Mouse (Mus musculus) retina, postnatal 1 day (tissue): ENCODE data around the gene 5730455P16Rik.
"Not testable (repeated sequence)": the region's sequence is repeated elsewhere in the genome, so short reads cannot be mapped to it uniquely, and the experiment has no call there.

Experiments
- DNase-seq: peaks from one replicate; pipeline ENCODE4 v3.0.0-alpha.2; 2012

Gene 5730455P16Rik

DNA sequence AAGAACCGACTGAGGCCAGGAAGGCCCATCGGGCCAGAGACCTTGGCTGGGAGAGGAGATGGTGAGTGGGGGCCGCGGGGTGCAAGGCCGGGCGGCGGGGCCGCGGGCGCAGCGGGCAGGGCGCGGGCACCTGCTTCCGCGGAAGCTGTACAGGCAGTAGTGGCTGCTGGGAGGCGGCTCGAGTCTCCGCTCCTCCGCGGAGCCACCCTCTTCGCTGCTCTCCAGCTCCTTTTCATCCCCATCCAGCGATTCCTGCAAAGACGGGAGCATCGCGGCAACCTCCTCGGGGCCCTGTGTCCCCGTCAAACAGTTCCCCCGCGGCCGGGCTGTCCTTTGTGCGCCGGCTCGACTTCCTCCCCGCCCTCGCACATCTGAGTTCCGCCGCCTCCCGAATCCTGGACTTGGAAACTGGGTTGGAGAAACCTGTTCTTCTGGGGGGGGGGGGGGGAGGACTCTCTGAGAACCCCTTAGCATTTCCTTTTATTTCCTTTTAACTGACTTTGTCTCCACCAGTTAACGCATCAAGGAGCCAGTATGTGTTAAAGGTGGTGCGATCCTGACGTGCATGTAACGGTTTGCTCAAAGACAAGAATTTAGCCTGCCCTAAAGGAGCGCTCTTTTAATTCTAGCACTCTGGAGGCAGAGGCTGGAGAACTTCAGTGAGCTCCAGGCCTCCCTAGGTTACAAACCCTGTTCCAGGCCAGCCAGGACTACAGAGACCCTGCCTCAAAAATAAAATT is at the start of gene 5730455P16Rik:
5730455P16Rik (minus strand) TSS at position 323 of the 740 bp plus-strand sequence.
- DNase-seq: peak; percentile 91

DNA sequence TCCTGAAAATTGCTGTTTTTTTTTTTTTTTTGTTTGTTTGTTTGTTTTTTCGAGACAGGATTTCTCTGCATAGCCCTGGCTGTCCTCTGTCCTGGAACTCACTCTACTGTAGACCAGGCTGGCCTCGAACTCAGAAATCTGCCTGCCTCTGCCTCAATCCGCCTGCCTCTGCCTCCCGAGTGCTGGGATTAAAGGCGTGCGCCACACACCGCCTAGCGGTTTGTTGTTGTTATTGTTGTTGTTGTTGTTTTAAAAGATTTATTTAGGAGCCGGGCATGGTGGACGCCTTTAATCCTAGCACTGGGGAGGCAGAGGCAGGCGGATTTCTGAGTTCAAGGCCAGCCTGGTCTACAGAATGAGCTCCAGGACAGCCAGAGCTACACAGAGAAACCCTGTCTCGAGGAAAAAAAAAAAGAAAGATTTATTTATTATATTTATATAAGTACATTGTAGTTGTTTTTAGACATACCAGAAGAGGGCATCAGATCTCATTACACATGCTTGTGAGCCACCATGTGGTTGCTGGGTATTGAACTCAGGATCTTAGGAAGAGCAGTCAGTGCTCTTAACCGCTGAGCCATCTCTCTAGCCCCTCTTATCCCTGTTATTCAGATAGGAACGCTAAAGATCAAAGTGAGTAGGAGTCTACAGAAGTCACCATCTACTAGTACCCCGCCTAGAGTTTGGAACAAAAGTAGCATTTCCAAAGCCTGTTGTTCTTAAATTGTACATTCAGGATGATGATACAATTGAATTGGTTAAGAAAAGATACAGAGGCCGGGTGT is 48.4 kb upstream of the 5730455P16Rik start:
- not testable (repeated sequence) for DNase-seq

- DNase-seq: no peak
Measured at GRCm38 (mm10) chr11:80425247-80425778, 47.5 kb upstream of the 5730455P16Rik start.

DNA sequence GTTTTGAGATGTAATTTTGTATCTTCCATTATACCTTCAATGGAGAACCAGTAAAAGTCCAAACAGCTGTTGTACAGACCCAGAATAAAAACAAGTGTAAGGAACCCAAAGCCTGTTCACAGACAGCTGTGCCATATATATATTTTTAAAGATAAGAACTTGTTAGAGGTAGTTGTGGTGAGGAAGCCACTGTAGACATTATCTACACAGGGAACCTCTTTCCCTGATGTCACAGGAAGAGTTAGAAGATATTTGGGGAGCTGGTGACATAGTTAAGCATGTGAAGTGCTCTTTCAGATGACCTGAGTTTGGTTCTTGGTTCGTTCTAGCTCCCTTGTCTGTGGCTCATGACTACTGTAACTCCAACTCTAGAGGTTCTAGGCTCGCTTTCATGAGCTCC is 46.9 kb upstream of the 5730455P16Rik start:
- DNase-seq: no peak

- DNase-seq: no peak
Measured at GRCm38 (mm10) chr11:80421421-80422047, 43.7 kb upstream of the 5730455P16Rik start.

GRCm38 (mm10) chr11:80420202-80420984 is 42.6 kb upstream of the 5730455P16Rik start:
- no peak for DNase-seq

GRCm38 (mm10) chr11:80419743-80420142 is 41.9 kb upstream of the 5730455P16Rik start:
- DNase-seq: no peak

- no peak for DNase-seq
Measured at GRCm38 (mm10) chr11:80417085-80417484, 39.3 kb upstream of the 5730455P16Rik start.

GRCm38 (mm10) chr11:80410377-80410776 is 32.5 kb upstream of the 5730455P16Rik start:
- no peak for DNase-seq

DNA sequence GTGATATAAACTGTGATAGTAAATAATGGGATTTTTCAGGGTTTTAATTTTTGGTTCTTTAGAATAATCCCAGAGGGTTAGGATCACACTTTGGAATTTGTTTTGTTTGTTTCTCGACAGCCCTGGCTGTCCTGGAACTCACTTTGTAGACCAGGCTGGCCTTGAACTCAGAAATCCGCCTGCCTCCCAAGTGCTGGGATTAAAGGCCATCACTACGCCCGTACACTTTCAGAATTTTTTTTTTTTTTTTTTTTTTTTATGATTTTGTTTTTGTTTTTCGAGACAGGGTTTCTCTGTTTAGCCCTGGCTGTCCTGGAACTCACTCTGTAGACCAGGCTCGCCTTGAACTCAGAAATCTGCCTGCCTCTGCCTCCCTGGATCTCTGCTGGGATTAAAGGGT is 30.0 kb upstream of the 5730455P16Rik start:
- DNase-seq: not testable (repeated sequence)

- no peak for DNase-seq
Measured at GRCm38 (mm10) chr11:80396617-80397016, 18.8 kb upstream of the 5730455P16Rik start.

DNA sequence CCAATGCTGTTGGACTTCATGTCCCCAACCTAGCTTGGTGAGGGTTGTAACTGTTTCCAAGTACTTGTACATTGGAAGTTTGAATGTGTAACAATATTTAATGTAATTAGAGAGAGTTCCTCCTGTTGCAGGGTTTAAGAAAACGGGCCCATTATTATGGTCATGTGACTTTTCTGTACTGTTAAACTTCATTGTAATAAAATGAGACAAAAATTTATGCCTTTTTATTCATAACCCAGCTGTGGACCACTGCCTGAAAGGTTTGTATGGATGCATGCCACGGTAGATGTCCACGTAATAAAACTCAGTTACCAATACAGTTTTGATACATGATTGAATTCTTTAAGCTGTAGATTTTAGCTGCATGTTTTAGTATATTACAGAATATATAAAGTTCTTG is 18.1 kb upstream of the 5730455P16Rik start:
- DNase-seq: no peak

GRCm38 (mm10) chr11:80391407-80392120 is 13.7 kb upstream of the 5730455P16Rik start:
- no peak for DNase-seq

- DNase-seq: no peak
Measured at GRCm38 (mm10) chr11:80389885-80390284, 12.1 kb upstream of the 5730455P16Rik start.

DNA sequence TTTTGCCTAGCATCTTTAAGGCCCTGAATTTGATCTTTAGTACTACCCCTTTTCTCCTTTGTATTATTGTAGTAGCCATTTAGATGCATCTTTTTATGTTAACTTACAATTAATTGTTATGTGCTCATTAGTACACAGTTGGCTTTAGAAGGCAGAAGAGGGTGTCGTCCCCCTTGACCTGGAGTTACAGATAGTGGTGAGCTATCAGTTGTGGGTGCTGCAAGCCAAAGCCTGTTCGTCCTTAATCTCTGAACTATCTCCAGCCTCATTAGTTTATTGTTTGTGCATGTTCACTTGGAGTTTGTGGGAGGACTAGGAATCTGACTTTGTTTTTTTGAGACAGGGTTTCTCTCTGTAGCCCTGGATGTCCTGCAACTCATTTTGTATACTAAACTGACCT is 9.0 kb upstream of the 5730455P16Rik start:
- DNase-seq: no peak

DNA sequence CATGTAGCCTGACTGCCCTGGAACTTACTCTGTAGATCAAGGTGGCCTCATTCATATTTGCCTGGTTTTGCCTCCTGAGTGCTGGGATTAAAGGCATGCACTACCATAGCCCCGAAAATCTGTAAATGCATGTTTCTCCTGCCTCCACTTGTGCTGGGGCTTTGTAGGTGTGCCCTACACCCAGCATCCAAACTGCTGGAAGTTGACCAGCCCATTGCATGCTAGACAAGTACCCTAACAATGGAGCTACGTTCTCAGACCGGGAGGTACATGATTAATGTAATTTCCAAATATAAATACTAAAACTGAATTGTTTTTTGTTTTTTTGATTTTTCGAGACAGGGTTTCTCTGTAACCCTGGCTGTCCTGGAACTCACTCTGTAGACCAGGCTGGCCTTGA is 7.2 kb upstream of the 5730455P16Rik start:
- DNase-seq: no peak

GRCm38 (mm10) chr11:80384461-80384860 is 6.6 kb upstream of the 5730455P16Rik start:
- no peak for DNase-seq

GRCm38 (mm10) chr11:80383626-80384046 is 5.8 kb upstream of the 5730455P16Rik start:
- no peak for DNase-seq

GRCm38 (mm10) chr11:80383019-80383625 is 5.3 kb upstream of the 5730455P16Rik start, which contains the start of gene Zfp207:
Gene Zfp207 (plus strand): TSS chr11:80383279.
- peak; percentile 98 for DNase-seq

GRCm38 (mm10) chr11:80382626-80383018 is 4.8 kb upstream of the 5730455P16Rik start:
- no peak for DNase-seq

- not testable (repeated sequence) for DNase-seq
Measured at GRCm38 (mm10) chr11:80379184-80379583, 1.4 kb upstream of the 5730455P16Rik start.
